Mouse (Mus musculus) brain, adult 2 months (tissue): ENCODE results near the gene Tnfrsf19.

Experiments
- DNase-seq: peaks from one replicate; pipeline ENCODE4 v3.0.0; 2011; ENCODE audit warnings: low read depth, low spot score

The Tnfrsf19 gene

DNA sequence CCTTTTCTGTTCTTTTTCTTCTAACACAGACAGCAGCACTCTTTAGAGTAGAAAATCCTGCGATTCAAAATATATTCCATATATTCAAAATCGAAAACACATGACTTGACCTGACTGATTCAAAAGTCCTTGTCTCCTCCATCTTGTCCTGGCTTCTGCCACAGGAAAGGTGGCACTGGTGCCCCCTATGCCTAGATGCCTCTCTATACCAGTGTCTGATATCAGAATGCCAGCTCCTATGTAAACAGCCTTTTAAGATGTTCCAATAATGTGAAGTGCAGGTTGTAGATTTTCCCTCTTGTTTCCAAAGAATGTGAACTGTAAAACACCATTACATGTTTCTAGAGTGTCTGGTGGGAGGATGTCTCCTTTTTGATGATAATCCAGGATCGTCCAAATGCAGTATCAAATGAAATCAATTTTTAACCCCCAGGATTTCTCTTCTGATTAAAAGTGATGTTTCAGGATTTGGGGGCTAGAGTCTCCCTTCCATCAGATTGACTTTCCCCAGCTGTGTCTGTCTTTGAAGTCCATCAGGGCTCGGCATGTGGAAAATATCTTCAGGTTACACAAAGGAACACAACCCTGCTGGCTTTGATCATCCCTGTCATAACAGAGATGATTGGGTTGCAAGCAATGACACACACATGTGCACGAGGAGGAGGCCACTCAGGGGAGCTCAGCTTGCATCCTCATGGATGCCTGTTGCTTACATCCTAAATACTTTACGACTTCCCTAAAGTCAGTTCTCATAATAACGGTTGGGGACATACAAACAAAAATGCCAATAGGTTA is 82.1 kb downstream of the Tnfrsf19 start:
- no peak for DNase-seq

DNA sequence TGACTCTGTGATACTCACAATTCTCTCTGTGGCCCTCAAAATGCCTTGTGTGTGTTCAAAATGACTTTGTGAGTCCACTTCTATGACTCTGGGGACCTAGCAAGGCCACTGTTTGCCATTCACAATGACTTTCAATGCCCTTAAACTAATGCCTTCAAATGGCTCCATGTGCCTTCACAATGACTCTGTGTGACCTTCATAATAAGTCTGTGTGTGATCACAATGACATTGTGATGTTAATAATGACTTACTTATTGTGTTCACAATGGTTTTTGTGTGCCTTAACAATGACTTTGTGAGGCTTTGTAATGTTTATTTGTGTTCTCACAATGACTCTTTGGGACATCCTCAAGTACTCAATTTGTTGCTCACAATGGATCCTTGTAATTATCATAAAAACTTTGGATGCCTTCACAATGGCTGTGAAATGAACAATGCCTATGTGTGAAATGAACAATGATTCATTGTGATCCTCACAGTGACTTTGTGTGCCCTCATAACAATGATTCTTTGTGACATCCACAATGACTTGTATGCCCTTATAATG is 88.6 kb downstream of the Tnfrsf19 start:
- DNase-seq, result no peak

DNA sequence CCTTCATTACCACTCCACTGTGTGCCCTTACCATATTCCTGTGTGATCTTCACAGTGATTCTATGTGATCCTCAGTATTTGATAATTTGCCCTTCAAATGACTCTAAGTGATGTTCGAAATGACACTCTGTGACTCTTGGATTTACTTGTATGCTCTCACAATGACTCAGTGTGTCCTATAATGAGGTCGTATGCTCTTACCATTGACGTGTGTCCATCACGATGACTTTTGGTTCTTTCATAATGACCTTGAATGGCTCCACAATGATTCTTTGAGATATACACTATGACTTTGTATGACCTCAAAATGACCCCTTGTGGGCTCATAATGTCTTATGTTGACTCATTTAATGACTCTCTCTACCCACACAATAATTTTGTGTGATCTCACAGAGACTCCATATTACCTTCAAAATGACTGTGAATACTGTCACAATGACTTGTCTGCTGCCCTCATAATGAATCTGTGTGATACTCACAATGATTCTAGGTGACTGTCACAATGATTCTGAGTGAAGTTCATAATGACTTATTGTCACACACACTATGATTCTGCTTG is 108.7 kb downstream of the Tnfrsf19 start:
- DNase-seq, result no peak

DNA sequence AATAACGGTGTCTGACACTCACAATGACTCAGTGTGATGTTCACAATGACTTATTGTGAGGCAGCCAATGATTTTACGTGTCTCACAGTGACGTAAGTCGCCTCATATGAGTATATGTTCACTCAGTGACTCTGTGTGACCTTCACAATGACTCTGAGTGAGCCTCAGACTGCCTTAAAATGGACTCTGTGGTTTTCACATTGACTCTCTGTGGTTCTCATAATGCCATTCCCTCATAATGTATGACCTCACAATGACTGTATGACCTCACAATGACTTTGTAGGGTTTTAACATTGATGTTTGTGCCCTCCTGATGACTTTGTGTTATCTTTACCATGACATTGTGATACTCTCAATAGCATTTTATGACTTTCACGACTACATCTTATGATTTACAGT is 110.6 kb downstream of the Tnfrsf19 start:
- no peak for DNase-seq

DNA sequence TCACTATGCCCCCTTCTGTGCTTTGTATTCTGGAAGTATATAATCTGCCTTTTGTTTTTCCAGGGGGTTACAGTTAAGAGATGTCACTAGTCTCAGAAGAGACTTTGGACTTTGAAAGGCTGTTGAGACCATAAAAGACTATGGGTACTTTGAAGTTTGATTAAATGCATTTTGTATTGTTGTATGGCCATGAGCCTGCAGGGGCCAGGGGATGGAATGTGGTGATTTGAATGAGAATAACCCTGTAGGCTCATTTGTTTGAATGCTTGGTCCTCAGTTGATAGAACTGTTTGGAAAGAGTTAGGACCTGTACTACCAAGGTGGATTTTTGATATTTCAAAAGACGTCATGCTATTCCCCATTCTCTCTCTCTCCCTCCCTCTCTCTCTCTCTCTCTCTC is 120.3 kb downstream of the Tnfrsf19 start:
- no peak for DNase-seq

DNA sequence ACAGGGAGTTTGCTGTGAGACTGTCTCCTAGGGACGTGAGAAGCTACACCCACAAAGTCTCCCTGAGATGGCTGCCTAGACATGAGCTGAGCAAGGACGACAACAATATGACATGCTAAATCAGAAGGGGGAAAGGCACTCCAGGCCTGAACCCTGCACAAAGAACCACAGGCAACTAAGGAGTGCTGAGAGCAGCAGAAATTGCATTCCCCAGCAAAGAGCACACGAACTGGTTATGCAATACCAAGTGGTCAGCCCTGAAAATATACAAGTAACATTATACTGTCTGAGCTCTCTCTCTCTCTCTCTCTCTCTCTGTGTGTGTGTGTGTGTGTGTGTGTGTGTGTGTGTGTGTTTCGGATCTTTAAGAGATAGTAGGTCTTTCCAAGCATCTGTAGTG is 129.6 kb downstream of the Tnfrsf19 start:
- no peak for DNase-seq
